ENCODE assay signal across 8 mouse cellular contexts in the genomic region with DNA sequence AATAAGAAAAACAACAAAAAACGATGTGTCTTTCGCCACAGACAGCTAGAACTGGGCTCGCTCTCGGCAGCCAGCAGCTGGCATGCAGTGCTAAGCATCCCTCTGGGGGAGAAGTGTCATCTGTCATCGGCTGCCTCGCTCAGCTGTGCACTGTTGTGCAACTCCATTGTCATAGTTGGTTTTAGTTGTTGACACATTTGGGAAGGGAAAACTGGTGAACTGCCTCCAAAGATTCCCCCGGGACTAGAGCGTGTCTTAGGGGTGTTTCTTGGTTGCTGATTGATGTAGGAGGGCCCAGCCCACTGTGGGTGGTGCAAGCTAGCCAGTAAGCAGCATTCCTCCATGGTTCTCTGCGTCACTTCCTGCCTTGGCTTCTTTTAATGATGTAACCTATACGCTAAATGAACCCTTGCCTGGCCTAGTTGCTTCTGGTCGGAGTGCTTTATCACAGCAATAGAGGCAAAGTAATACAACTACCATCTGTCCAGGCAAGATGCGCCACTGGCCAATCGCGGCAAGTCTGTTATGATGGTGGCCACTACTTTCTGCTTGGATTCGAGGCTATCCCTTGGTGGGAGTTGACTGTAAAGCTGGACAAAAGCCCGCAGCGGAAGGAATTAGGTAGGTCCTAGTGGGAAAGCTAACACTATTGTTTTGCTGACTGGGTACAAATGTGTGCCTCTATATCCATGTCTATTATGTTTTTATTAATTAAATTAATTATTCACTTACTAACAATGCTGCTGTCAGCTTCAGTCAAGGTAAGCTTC. TPM values are rescaled to one million over a fixed set of nuclear protein-coding genes. Genes with fewer than 3 reads are reported as not detected.
A peak's percentile ranks its signal among the peaks of the same experiment; 100 is the strongest.
DNase-seq lines count a peak whose midpoint lies in the region; ATAC-seq and TF ChIP-seq lines count a peak whose summit lies in the region.

No protein-coding gene starts in this region.

- H3K4me3 ChIP-seq in heart, embryonic 12.5 days, result no peak overlapping the region
- H3K4me3 ChIP-seq in E14TG2a.4 (replicated peaks; ENCODE audit: low read length), result peak overlapping the region; percentile 59
- no peak overlapping the region; the same call in 1 of the 2 replicates for H3K4me3 ChIP-seq in hindbrain, embryonic 15.5 days

- H3K9me3 ChIP-seq in heart, embryonic 12.5 days (replicated peaks), result no peaks in the 10 kb centered on the region
- H3K9me3 ChIP-seq in E14TG2a.4 (ENCODE audit: low read length), result no peaks in the 10 kb centered on the region
- H3K9me3 ChIP-seq in hindbrain, embryonic 15.5 days, result no peaks in the 10 kb centered on the region

- no peak overlapping the region for H3K4me2 ChIP-seq in heart, embryonic 12.5 days
- H3K4me2 ChIP-seq in hindbrain, embryonic 15.5 days, result peak overlapping the region; percentile 33

- DNase-seq in heart, adult 18-20 months, result peak; percentile 73 to 83
- DNase-seq in fat pad, adult 2 months (ENCODE audit: extremely low read depth, low read depth, low spot score), result peak; percentile 31
- DNase-seq in lung, postnatal 10 days, result peak; percentile 73
- DNase-seq in urinary bladder, postnatal 14 days (ENCODE audit: low spot score), result peak; percentile 52
- DNase-seq in frontal cortex, postnatal 14 days (ENCODE audit: low spot score in 2 of 2), result no peak

- H3K27me3 ChIP-seq in heart, embryonic 12.5 days (replicated peaks), result no peaks in the 10 kb centered on the region
- no peaks in the 10 kb centered on the region for H3K27me3 ChIP-seq in E14TG2a.4 (ENCODE audit: insufficient read depth, low read length)
- no peaks in the 10 kb centered on the region for H3K27me3 ChIP-seq in hindbrain, embryonic 15.5 days

- TF ChIP-seq CTCF in E14TG2a.4 (conservative IDR thresholded peaks at IDR 0.05; ENCODE audit: low read length), result no peak

- peaks cover 6% of the 10 kb centered on the region; the same call in 1 of the 2 replicates for H3K4me1 ChIP-seq in heart, embryonic 12.5 days (replicated peaks)
- H3K4me1 ChIP-seq in E14TG2a.4 (replicated peaks; ENCODE audit: low read depth, low read length), result peaks cover 75% of the 10 kb centered on the region
- peaks cover 11% of the 10 kb centered on the region; the same call in 1 of the 2 replicates for H3K4me1 ChIP-seq in hindbrain, embryonic 15.5 days (replicated peaks)

- no peak overlapping the region for H3K27ac ChIP-seq in heart, embryonic 12.5 days (ENCODE audit: poor library complexity, severe bottlenecking)
- H3K27ac ChIP-seq in hindbrain, embryonic 15.5 days (replicated peaks), result peak overlapping the region; percentile 9; the same call in 1 of the 2 replicates

- ATAC-seq in heart, embryonic 12.5 days (ENCODE audit: insufficient number of reproducible peaks, low FRiP score), result no peak
- ATAC-seq in hindbrain, embryonic 15.5 days (ENCODE audit: low FRiP score, low read depth), result peak; percentile 80; the same call in 1 of the 2 replicates

- peaks cover 9% of the 10 kb centered on the region; the same call in 1 of the 2 replicates for H3K36me3 ChIP-seq in heart, embryonic 12.5 days
- no peaks in the 10 kb centered on the region for H3K36me3 ChIP-seq in E14TG2a.4 (ENCODE audit: insufficient read depth, low read length)
- no peaks in the 10 kb centered on the region for H3K36me3 ChIP-seq in hindbrain, embryonic 15.5 days

- 64% methylated on average over 17 of the region's 17 CpGs for WGBS in heart, embryonic 12.5 days
- 48% methylated on average over 17 of the region's 17 CpGs for WGBS in hindbrain, embryonic 15.5 days

- no peak overlapping the region for H3K9ac ChIP-seq in heart, embryonic 12.5 days
- no peak overlapping the region for H3K9ac ChIP-seq in hindbrain, embryonic 15.5 days

RNA-seq across cellular contexts. Expression of gene Lgals9, which starts 11.2 kb away (rescaled TPM):
- total RNA-seq in heart, adult 18-20 months (2021), result 10 to 100 TPM; 19.5 to 22.5 TPM
- polyA plus RNA-seq in heart, embryonic 12.5 days (2016; fragmentation: Nextera tagmentation; extraction: Ambion mirVana), result 53.7 and 53.8 TPM in 2 replicates
- 13.4 and 17.0 TPM in 2 replicates for polyA plus RNA-seq in hindbrain, embryonic 15.5 days (2015; fragmentation: Nextera tagmentation; extraction: Ambion mirVana)

RNA-seq across cellular contexts. Expression of gene Nos2, which starts 53.0 kb away (rescaled TPM):
- 1 to 10 TPM; 3.3 to 6.3 TPM for total RNA-seq in heart, adult 18-20 months (2021)
- 0.33 and 0.37 TPM in 2 replicates for polyA plus RNA-seq in heart, embryonic 12.5 days (2016; fragmentation: Nextera tagmentation; extraction: Ambion mirVana)
- 1.1 and 1.6 TPM in 2 replicates for polyA plus RNA-seq in hindbrain, embryonic 15.5 days (2015; fragmentation: Nextera tagmentation; extraction: Ambion mirVana)

Comparison
In these comparisons a context has a peak if more than half of its experiments do, and no peak if none do; other contexts are left out.
1. DNase-seq: peak in heart, adult 18-20 months (2 of 2), fat pad, adult 2 months (single experiment), lung, postnatal 10 days (single experiment) and urinary bladder, postnatal 14 days (single experiment); none in frontal cortex, postnatal 14 days (0 of 2).